Mouse (Mus musculus) ES-Bruce4 (cell line): ENCODE measurements around the gene Myo1a. TPM values are rescaled to one million over a fixed set of nuclear protein-coding genes. Genes with fewer than 3 reads are reported as not detected.

Source experiments
- H3K27ac ChIP-seq: 2 replicates; pipeline ENCODE4 v1.5.1; 2012; ENCODE audit warnings: low read length, inconsistent platforms; ENCODE audit not compliant: insufficient read depth
- H3K27me3 ChIP-seq: 2 replicates; pipeline ENCODE4 v1.6.1; 2012; ENCODE audit warnings: mild to moderate bottlenecking, low read length, inconsistent platforms; ENCODE audit not compliant: control insufficient read depth, poor library complexity, insufficient read depth, severe bottlenecking
- H3K36me3 ChIP-seq: 2 replicates; pipeline ENCODE4 v1.6.1; 2012; ENCODE audit warnings: inconsistent platforms, mild to moderate bottlenecking, low read length, moderate library complexity; ENCODE audit not compliant: control insufficient read depth, poor library complexity, insufficient read depth, severe bottlenecking
- H3K4me1 ChIP-seq: one replicate; pipeline ENCODE4 v1.8.1; 2011; ENCODE audit warnings: low read length; ENCODE audit not compliant: control insufficient read depth, insufficient read depth
- H3K4me3 ChIP-seq: 2 replicates; pipeline ENCODE4 v1.5.1; 2011; ENCODE audit warnings: low read depth, mild to moderate bottlenecking, low read length
- H3K9ac ChIP-seq: 2 replicates; pipeline ENCODE4 v1.6.1; 2012; ENCODE audit warnings: low read depth, mild to moderate bottlenecking, inconsistent platforms; ENCODE audit not compliant: poor library complexity, severe bottlenecking
- H3K9me3 ChIP-seq: replicated peaks from 2 replicates; pipeline ENCODE4 v1.6.1; 2012; ENCODE audit warnings: mild to moderate bottlenecking, low read length, inconsistent platforms; ENCODE audit not compliant: control insufficient read depth, poor library complexity, insufficient read depth, severe bottlenecking
- CTCF ChIP-seq: IDR thresholded peaks from one replicate; pipeline ENCODE4 v1.8.1; 2011; ENCODE audit warnings: low read depth, low read length
- EP300 ChIP-seq: IDR thresholded peaks from 2 replicates; pipeline ENCODE4 v1.6.1; 2011; ENCODE audit warnings: low read depth, low read length; ENCODE audit not compliant: insufficient read depth
- POLR2A ChIP-seq: IDR thresholded peaks from one replicate; pipeline ENCODE4 v1.8.1; 2011; ENCODE audit warnings: low read length; ENCODE audit not compliant: insufficient read depth
- polyA plus RNA-seq: library from polyadenylated mRNA; stranded (reverse); fragments of >200 nt; gene quantifications from 2 replicates; pipeline ENCODE4 v1.2.4, GENCODE M21; 2011; ENCODE audit warnings: low read depth; ENCODE audit not compliant: missing spikeins, insufficient read depth, insufficient read length

Gene Myo1a
- polyA plus RNA-seq, 1 experiment: 0.34 TPM

DNA sequence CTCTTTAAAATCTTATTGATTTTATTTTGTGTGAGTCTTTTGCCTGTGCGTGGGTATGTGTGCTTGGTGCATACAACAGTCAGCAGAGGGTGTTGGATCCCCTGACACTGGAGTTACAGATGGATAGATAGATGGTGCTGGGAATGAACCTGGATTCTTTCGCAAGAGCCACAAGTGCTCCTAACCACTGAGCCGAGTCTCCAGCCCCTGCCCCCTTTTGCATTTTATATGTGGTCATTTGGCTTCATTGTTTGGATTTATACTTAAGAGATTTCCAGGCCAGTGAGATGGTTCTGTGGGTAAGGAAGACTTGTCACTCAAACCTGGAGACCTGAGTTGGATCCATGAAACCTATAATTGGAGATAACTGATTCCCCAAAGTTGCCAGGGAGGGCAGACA, 25.1 kb upstream of the Myo1a start:
- Histone ChIP-seq H3K36me3 (no peaks in the 10 kb centered on the region; the same call in 1 of the 2 replicates), H3K4me3 (no peak overlapping the region), H3K27me3 (no peaks in the 10 kb centered on the region), H3K9me3 (no peaks in the 10 kb centered on the region), H3K4me1 (no peaks in the 10 kb centered on the region), H3K9ac (no peak overlapping the region), H3K27ac (no peak overlapping the region)
- no peak for TF ChIP-seq POLR2A
- TF ChIP-seq CTCF: no peak
- TF ChIP-seq EP300: no peak

DNA sequence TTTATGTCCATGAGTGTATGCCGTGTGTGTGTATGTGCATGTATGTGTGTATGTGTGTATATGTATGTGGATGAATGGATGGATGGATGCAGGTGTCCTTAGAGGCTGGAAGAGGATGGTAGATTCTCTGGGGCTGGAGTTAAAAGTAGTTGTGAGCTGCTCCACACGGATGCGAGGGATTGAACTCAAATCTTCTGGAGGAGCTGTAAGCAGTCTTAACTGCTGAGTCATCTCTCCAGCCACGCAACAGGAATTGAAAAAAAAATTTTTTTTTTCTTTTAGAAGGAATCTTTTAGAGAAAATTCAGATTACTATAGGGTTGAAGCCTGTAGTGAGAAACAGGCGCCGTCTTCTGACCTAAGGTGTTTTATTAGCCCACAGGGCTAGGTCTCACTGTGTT, 22.1 kb upstream of the Myo1a start:
- H3K9ac ChIP-seq: no peak overlapping the region

DNA sequence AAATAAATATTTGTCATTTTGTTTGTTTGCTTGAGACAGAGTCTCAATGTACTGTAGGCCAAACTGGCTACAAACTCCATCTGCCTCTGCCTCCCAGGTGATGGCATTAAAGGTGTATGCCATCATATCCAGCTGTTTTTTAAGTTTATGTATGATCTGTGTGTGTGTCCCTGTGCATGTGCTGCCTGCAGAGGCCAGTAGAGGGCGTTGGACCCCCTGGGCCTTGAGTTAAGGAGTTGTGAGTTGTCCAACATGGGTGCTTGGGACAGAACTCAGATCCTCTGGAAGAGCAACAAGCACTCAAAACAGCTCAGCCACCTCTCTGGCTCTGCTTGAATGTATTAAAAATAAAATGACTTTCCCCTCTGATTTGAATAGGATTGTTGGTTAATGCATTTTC, 13.9 kb upstream of the Myo1a start:
- H3K9me3 ChIP-seq: no peaks in the 10 kb centered on the region
- no peak overlapping the region for H3K9ac ChIP-seq
- no peak for TF ChIP-seq EP300
- TF ChIP-seq CTCF: peak; percentile 52
- H3K4me1 ChIP-seq: no peaks in the 10 kb centered on the region
- no peak overlapping the region for H3K27ac ChIP-seq
- H3K36me3 ChIP-seq: peaks cover 15% of the 10 kb centered on the region
- no peaks in the 10 kb centered on the region for H3K27me3 ChIP-seq
- H3K4me3 ChIP-seq: no peak overlapping the region

More for the DNA sequence above, 22.1 kb upstream of the Myo1a start:
- Histone ChIP-seq H3K27ac (no peak overlapping the region), H3K4me1 (no peaks in the 10 kb centered on the region), H3K9me3 (no peaks in the 10 kb centered on the region), H3K27me3 (no peaks in the 10 kb centered on the region), H3K4me3 (no peak overlapping the region), H3K36me3 (no peaks in the 10 kb centered on the region; the same call in 1 of the 2 replicates)
- TF ChIP-seq CTCF (no peak), EP300 (no peak), POLR2A (no peak)

DNA sequence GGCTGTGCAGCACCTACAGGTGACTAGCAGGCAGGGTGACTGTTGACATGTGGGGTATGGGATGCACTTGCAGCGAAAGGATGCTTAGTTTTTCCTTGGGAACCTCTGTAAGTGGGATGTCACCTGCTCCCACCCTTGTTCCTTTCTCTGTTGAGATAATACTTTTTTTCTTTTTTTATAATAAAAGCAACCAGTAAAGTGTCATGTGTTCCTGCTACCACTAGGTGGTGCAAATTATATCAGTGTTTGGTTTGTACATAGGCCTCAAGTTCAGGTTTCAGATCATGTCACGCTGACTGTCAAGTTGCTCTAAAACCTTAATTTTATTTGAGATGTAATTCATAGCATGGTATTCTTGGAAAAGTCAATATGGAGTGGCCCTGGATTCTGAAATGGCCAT, 10.3 kb upstream of the Myo1a start:
- Histone ChIP-seq H3K9me3 (no peaks in the 10 kb centered on the region), H3K36me3 (peaks cover 26% of the 10 kb centered on the region), H3K27ac (no peak overlapping the region), H3K4me3 (no peak overlapping the region), H3K9ac (no peak overlapping the region), H3K27me3 (no peaks in the 10 kb centered on the region), H3K4me1 (no peaks in the 10 kb centered on the region)
- no peak for TF ChIP-seq EP300
- TF ChIP-seq POLR2A: no peak
- TF ChIP-seq CTCF: no peak

DNA sequence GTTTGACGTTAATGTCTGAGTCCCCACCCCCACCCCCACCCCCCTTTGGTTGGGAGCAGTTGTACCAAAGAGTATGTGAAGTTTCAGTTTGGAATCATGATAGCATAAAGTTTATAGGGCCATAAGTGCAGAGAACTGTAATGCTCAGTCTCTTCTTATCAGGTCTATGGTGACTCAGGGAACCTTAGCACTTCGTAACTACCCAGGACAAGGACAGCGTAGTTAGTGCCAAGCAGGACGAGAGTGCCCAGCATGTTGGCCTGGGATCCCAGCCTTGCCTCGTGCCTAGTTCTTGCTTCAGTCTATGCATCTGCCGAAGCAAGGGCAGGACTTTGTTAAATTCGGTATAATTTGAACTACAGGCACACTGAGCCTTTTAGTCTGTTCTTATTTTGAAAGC, 9.2 kb upstream of the Myo1a start:
- no peaks in the 10 kb centered on the region for H3K9me3 ChIP-seq
- H3K9ac ChIP-seq: no peak overlapping the region
- H3K4me3 ChIP-seq: no peak overlapping the region
- no peaks in the 10 kb centered on the region for H3K4me1 ChIP-seq
- no peaks in the 10 kb centered on the region for H3K27me3 ChIP-seq
- peaks cover 25% of the 10 kb centered on the region for H3K36me3 ChIP-seq
- TF ChIP-seq EP300 (no peak), POLR2A (no peak), CTCF (no peak)
- no peak overlapping the region for H3K27ac ChIP-seq

DNA sequence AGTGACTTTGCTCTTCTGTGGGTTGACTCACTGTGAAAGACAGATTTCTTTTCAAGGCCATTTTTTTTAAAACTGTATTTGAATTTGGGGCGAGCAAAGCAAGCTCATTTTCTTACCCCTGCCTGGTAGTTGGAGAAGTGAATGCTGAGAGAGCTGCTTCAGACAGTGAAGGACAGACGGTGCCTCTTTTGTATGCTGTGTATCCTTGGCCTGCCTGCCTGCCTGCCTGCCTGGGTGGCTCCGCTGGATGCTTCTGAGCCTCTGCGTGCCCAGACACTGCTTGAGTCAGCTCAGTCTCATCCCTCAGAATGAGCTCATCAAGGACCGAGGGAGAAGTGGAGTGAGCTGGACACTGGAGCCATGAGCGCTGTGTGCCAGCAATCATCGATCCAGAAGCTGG, 6.0 kb upstream of the Myo1a start:
- TF ChIP-seq POLR2A: no peak
- no peak for TF ChIP-seq CTCF
- TF ChIP-seq EP300: no peak
- peaks cover 19% of the 10 kb centered on the region for H3K36me3 ChIP-seq

More for the DNA sequence above, 6.0 kb upstream of the Myo1a start:
- no peaks in the 10 kb centered on the region for H3K9me3 ChIP-seq
- no peak overlapping the region for H3K27ac ChIP-seq
- H3K9ac ChIP-seq: no peak overlapping the region
- no peak overlapping the region for H3K4me3 ChIP-seq
- no peaks in the 10 kb centered on the region for H3K27me3 ChIP-seq
- no peaks in the 10 kb centered on the region for H3K4me1 ChIP-seq
